Mouse (Mus musculus) CH12.LX (cell line): ENCODE measurements around the gene Ryr1.

Experiments
- CTCF ChIP-seq, 2 experiments: IDR thresholded peaks in 1 of 2; conservative IDR thresholded peaks in 1 of 2; 2 replicates each; pipeline ENCODE4 v1.5.1; 2011 to 2012; ENCODE audit warnings: low read depth in 2 of 2, low read length in 2 of 2, improper control_type of control experiment in 1 of 2, inconsistent platforms in 1 of 2, mild to moderate bottlenecking in 1 of 2, moderate library complexity in 1 of 2
- E2F4 ChIP-seq: IDR thresholded peaks from 2 replicates; pipeline ENCODE4 v1.6.1; 2011; ENCODE audit warnings: low read depth, low read length, improper control_type of control experiment; ENCODE audit not compliant: insufficient replicate concordance
- POLR2AphosphoS2 ChIP-seq: IDR thresholded peaks from 2 replicates; pipeline ENCODE4 v1.6.1; 2011; ENCODE audit warnings: low read depth, low read length, improper control_type of control experiment
- ZNF384 ChIP-seq: IDR thresholded peaks from 2 replicates; pipeline ENCODE4 v1.6.1; 2012; ENCODE audit warnings: low read depth, low read length, improper control_type of control experiment, inconsistent platforms

GRCm38 (mm10) chr7:28963399-28963923 lies 161.5 kb downstream of the Ryr1 start:
- TF ChIP-seq CTCF (conservative IDR thresholded peaks at IDR 0.05 in 1 of 2, IDR thresholded peaks at IDR 0.05 in 1 of 2; ENCODE audit: low read depth in 2 of 2, low read length in 2 of 2) (no peak), ZNF384 (no peak), E2F4 (no peak), POLR2AphosphoS2 (no peak)
